Mouse (Mus musculus) ES-E14 (cell line): ENCODE measurements around the gene Sipa1l3. TPM values are rescaled to one million over a fixed set of nuclear protein-coding genes. Genes with fewer than 3 reads are reported as not detected.

Experiments
- DNase-seq: peaks from one replicate; pipeline ENCODE4 v3.0.0-alpha.2; 2013; ENCODE audit warnings: low read depth, low spot score
- H3K27ac ChIP-seq: 2 replicates; pipeline ENCODE4 v1.5.1; 2012; ENCODE audit warnings: low read depth, mild to moderate bottlenecking, low read length, moderate library complexity, mixed read lengths; ENCODE audit not compliant: poor library complexity, insufficient read depth, severe bottlenecking
- H3K36me3 ChIP-seq: 2 replicates; pipeline ENCODE4 v1.6.1; 2012; ENCODE audit warnings: mild to moderate bottlenecking, low read length, moderate library complexity, mixed read lengths; ENCODE audit not compliant: control insufficient read depth, poor library complexity, insufficient read depth, severe bottlenecking
- H3K4me1 ChIP-seq, 2 experiments: fragments of 150-350 bp in 1 of 2; sonication (generic) in 1 of 2; 2 replicates each; pipeline ENCODE4 v1.6.1; 2012; ENCODE audit warnings: low read length in 2 of 2, mild to moderate bottlenecking in 1 of 2, mixed read lengths in 1 of 2; ENCODE audit not compliant: control insufficient read depth in 2 of 2, insufficient read depth in 2 of 2, poor library complexity in 1 of 2
- H3K4me3 ChIP-seq, 2 experiments: fragments of 150-350 bp in 1 of 2; sonication (generic) in 1 of 2; 2 replicates each; pipeline ENCODE4 v1.5.1; 2012; ENCODE audit warnings: low read length in 2 of 2, low read depth in 1 of 2, mild to moderate bottlenecking in 1 of 2, mixed read lengths in 1 of 2; ENCODE audit not compliant: insufficient read depth in 1 of 2, poor library complexity in 1 of 2, severe bottlenecking in 1 of 2
- H3K9ac ChIP-seq: 2 replicates; pipeline ENCODE4 v1.6.1; 2012; ENCODE audit warnings: low read depth, mild to moderate bottlenecking, low read length, mixed read lengths; ENCODE audit not compliant: poor library complexity, insufficient read depth, severe bottlenecking
- H3K9me3 ChIP-seq: fragments of 150-350 bp; sonication (generic); 2 replicates; pipeline ENCODE4 v1.6.1; 2012; ENCODE audit warnings: low read depth, mild to moderate bottlenecking, low read length; ENCODE audit not compliant: control insufficient read depth, insufficient read depth
- CHD2 ChIP-seq: IDR thresholded peaks from 2 replicates; pipeline ENCODE4 v1.6.1; 2014; ENCODE audit warnings: mild to moderate bottlenecking, low read depth, low read length, inconsistent platforms
- HCFC1 ChIP-seq: IDR thresholded peaks from 2 replicates; pipeline ENCODE4 v1.6.1; 2012; ENCODE audit warnings: low read length, inconsistent platforms, borderline replicate concordance; ENCODE audit not compliant: insufficient read depth
- MAFK ChIP-seq: IDR thresholded peaks from 2 replicates; pipeline ENCODE4 v1.6.1; 2014; ENCODE audit warnings: mild to moderate bottlenecking, low read depth, low read length, inconsistent platforms; ENCODE audit not compliant: insufficient read depth
- ZC3H11A ChIP-seq: IDR thresholded peaks from 2 replicates; pipeline ENCODE4 v1.6.1; 2012; ENCODE audit warnings: low read depth, mild to moderate bottlenecking, inconsistent platforms, low read length, borderline replicate concordance
- ZNF384 ChIP-seq: IDR thresholded peaks from 2 replicates; pipeline ENCODE4 v1.6.1; 2012; ENCODE audit warnings: low read depth, low read length, inconsistent platforms
- in situ Hi-C, 2 experiments: fragments of 600-800 bp; cut with MboI; formaldehyde crosslinking; loops; one replicate each; pipeline ENCODE4 v1.15.1; 2025; ENCODE audit warnings: low sequenced_read_pairs in 2 of 2, inconsistent platforms in 1 of 2; ENCODE audit not compliant: unreplicated experiment in 2 of 2
- total RNA-seq: library from RNA; depleted of rRNA; stranded (reverse); fragments of 300-350 nt; gene quantifications from 2 replicates; pipeline ENCODE4 v1.2.3, GENCODE M21; 2012

Gene Sipa1l3
- total RNA-seq, 1 experiment: 27.5 TPM

- Histone ChIP-seq H3K9ac (no peak overlapping the region), H3K27ac (no peak overlapping the region), H3K9me3 (no peaks in the 10 kb centered on the region), H3K4me3 (no peak overlapping the region), H3K36me3 (peaks cover 6% of the 10 kb centered on the region; the same call in 1 of the 2 replicates), H3K4me1 (peaks cover 10 to 34% of the 10 kb centered on the region in 2 experiments; a peak in 3 of 4 replicates)
- in situ Hi-C loops: no loop called here
- TF ChIP-seq HCFC1 (no peak), ZNF384 (no peak), ZC3H11A (no peak), MAFK (no peak), CHD2 (no peak)
- no peak for DNase-seq
Observed at GRCm38 (mm10) chr7:29411838-29412580, 106.4 kb downstream of the Sipa1l3 start.

DNA sequence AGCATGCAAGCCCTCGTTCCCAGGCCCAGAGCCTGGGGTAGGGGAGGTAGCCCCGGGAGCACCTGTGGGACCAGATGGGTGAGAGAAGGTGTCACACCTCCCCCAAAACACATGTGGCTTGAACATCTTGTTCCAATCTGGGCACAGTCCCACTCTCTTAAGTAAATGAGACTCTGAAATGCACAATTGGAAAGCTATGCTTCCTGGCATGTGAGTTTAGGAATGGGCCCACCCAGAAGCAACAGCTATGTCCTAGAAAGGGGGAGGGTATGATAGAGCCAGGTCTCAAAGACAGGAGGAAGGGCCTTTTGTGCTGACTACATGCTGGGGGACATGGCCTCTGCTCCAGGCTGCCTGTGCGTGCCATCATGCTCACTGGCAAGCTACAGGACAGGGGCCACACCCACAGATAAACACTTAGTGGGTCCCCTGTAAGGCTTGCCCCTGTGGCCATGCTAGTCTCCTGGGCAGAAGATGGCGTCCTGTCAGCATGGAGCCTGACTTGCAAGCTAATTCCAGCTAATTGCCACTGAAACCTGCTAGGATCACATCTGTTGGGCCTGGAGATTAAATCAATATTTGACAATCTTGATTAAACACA is 107.1 kb downstream of the Sipa1l3 start:
- Histone ChIP-seq H3K36me3 (peaks cover 6% of the 10 kb centered on the region; the same call in 1 of the 2 replicates), H3K27ac (no peak overlapping the region), H3K9me3 (no peaks in the 10 kb centered on the region), H3K4me3 (no peak overlapping the region), H3K4me1 (peaks cover 6 to 35% of the 10 kb centered on the region in 2 experiments; a peak in 2 of 4 replicates), H3K9ac (no peak overlapping the region)
- in situ Hi-C loops: no loop called here
- TF ChIP-seq ZNF384 (no peak), ZC3H11A (no peak), HCFC1 (no peak), CHD2 (no peak), MAFK (no peak)
- DNase-seq: no peak

DNA sequence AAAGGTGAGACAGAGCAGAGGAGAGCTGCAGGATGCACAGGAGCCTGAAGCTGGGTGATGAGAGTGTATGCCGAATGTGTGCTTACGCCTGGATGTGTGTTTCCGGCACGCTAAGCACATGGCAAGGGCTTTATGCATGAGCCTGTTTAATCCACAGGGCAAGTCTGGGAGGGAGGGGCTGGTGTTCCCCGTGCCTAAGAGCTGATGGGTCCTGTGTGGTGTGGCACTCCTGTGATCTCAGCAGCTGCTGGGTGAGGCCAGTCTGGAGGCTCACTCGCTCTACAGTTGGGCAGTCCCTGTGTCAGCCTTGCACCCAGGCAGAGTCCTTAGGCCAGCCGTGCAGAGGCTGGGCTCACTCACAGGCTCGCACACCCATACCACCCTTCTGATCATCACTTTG is 108.0 kb downstream of the Sipa1l3 start:
- H3K9me3 ChIP-seq: no peaks in the 10 kb centered on the region
- no peak overlapping the region for H3K9ac ChIP-seq
- in situ Hi-C loops: no loop called here
- DNase-seq: no peak
- TF ChIP-seq HCFC1: no peak
- no peak for TF ChIP-seq ZC3H11A
- TF ChIP-seq CHD2: no peak
- no peak for TF ChIP-seq ZNF384
- TF ChIP-seq MAFK: no peak
- H3K4me3 ChIP-seq: no peak overlapping the region
- H3K27ac ChIP-seq: no peak overlapping the region; the same call in 1 of the 2 replicates
- peaks cover 6% of the 10 kb centered on the region; the same call in 1 of the 2 replicates for H3K36me3 ChIP-seq
- peaks cover 2 to 35% of the 10 kb centered on the region in 2 experiments; a peak in 3 of 4 replicates for H3K4me1 ChIP-seq

GRCm38 (mm10) chr7:29406855-29407254 is 111.6 kb downstream of the Sipa1l3 start:
- TF ChIP-seq MAFK: no peak
- no peak for TF ChIP-seq ZC3H11A
- no peak for TF ChIP-seq ZNF384
- TF ChIP-seq CHD2: no peak
- no peak for TF ChIP-seq HCFC1
- H3K9ac ChIP-seq: peak overlapping the region; percentile 4; the same call in 1 of the 2 replicates
- H3K4me1 ChIP-seq: peaks cover 6 to 37% of the 10 kb centered on the region in 2 experiments
- H3K36me3 ChIP-seq: peaks cover 2% of the 10 kb centered on the region; the same call in 1 of the 2 replicates
- H3K27ac ChIP-seq: no peak overlapping the region
- no peak overlapping the region for H3K4me3 ChIP-seq
- DNase-seq: no peak
- H3K9me3 ChIP-seq: no peaks in the 10 kb centered on the region
- in situ Hi-C loops: no loop called here
